In genomic region chr4:119492933-119493327, GRCm38 (mm10) we compare ENCODE assay signal across 7 mouse cellular contexts. TPM values are rescaled to one million over a fixed set of nuclear protein-coding genes. Genes with fewer than 3 reads are reported as not detected.
A peak's percentile ranks its signal among the peaks of the same experiment; 100 is the strongest.
DNase-seq lines count a peak whose midpoint lies in the region; ATAC-seq and TF ChIP-seq lines count a peak whose summit lies in the region.

No protein-coding gene starts in this region.

- no peak for DNase-seq in lung, postnatal 0 days (ENCODE audit: low spot score)
- no peak for DNase-seq in lung, postnatal 4 days
- no peak for DNase-seq in forebrain, embryonic 14.5 days (ENCODE audit: low spot score)
- no peak for DNase-seq in thymus, postnatal 0 days (ENCODE audit: low spot score)
- no peak for DNase-seq in frontal cortex, postnatal 14 days (ENCODE audit: low spot score in 2 of 2)

- no peak overlapping the region for H3K27ac ChIP-seq in lung, postnatal 0 days (ENCODE audit: low read length)
- H3K27ac ChIP-seq in forebrain, embryonic 14.5 days (ENCODE audit: low read depth, low read length), result no peak overlapping the region
- H3K27ac ChIP-seq in limb, embryonic 13.5 days, result no peak overlapping the region
- no peak overlapping the region for H3K27ac ChIP-seq in stomach, embryonic 15.5 days

- no peak for ATAC-seq in lung, postnatal 0 days
- peak; percentile 47 for ATAC-seq in forebrain, embryonic 14.5 days
- no peak for ATAC-seq in limb, embryonic 13.5 days (ENCODE audit: low FRiP score, low read depth)
- no peak for ATAC-seq in stomach, embryonic 15.5 days (ENCODE audit: insufficient read depth, low FRiP score, low read depth)

- no peaks in the 10 kb centered on the region for H3K9me3 ChIP-seq in lung, postnatal 0 days (ENCODE audit: low read length)
- H3K9me3 ChIP-seq in forebrain, embryonic 14.5 days (replicated peaks; ENCODE audit: control insufficient read depth, low read length), result no peaks in the 10 kb centered on the region
- no peaks in the 10 kb centered on the region for H3K9me3 ChIP-seq in limb, embryonic 13.5 days
- H3K9me3 ChIP-seq in stomach, embryonic 15.5 days, result no peaks in the 10 kb centered on the region

- peak overlapping the region; percentile 49; the same call in 1 of the 2 replicates for H3K4me3 ChIP-seq in lung, postnatal 0 days (ENCODE audit: low read depth, low read length)
- peak overlapping the region; percentile 61 for H3K4me3 ChIP-seq in forebrain, embryonic 14.5 days (ENCODE audit: low read depth, low read length)
- H3K4me3 ChIP-seq in limb, embryonic 13.5 days, result peak overlapping the region; percentile 61
- peak overlapping the region; percentile 59 for H3K4me3 ChIP-seq in stomach, embryonic 15.5 days (replicated peaks)

- H3K9ac ChIP-seq in lung, postnatal 0 days (replicated peaks; ENCODE audit: low read depth), result no peak overlapping the region
- peak overlapping the region; percentile 76 for H3K9ac ChIP-seq in forebrain, embryonic 14.5 days (ENCODE audit: low read length)
- peak overlapping the region; percentile 62; the same call in 1 of the 2 replicates for H3K9ac ChIP-seq in limb, embryonic 13.5 days
- no peak overlapping the region for H3K9ac ChIP-seq in stomach, embryonic 15.5 days

- no peaks in the 10 kb centered on the region for H3K36me3 ChIP-seq in lung, postnatal 0 days (ENCODE audit: insufficient read depth, low read length)
- H3K36me3 ChIP-seq in forebrain, embryonic 14.5 days (ENCODE audit: control insufficient read depth, insufficient read depth, low read length), result no peaks in the 10 kb centered on the region
- H3K36me3 ChIP-seq in limb, embryonic 13.5 days, result no peaks in the 10 kb centered on the region
- no peaks in the 10 kb centered on the region for H3K36me3 ChIP-seq in stomach, embryonic 15.5 days

- H3K4me2 ChIP-seq in lung, postnatal 0 days (replicated peaks; ENCODE audit: low read depth, low read length), result peak overlapping the region; percentile 83
- peak overlapping the region; percentile 79 for H3K4me2 ChIP-seq in forebrain, embryonic 14.5 days (ENCODE audit: low read length)
- H3K4me2 ChIP-seq in limb, embryonic 13.5 days (replicated peaks), result peak overlapping the region; percentile 84
- peak overlapping the region; percentile 94 for H3K4me2 ChIP-seq in stomach, embryonic 15.5 days

- WGBS in lung, postnatal 0 days, result 40% methylated on average over 10 of the region's 10 CpGs
- WGBS in forebrain, embryonic 14.5 days, result 41% methylated on average over 10 of the region's 10 CpGs
- 35% methylated on average over 10 of the region's 10 CpGs for WGBS in limb, embryonic 13.5 days
- 34% methylated on average over 10 of the region's 10 CpGs for WGBS in stomach, embryonic 15.5 days

- H3K27me3 ChIP-seq in lung, postnatal 0 days (replicated peaks; ENCODE audit: insufficient read depth, low read length), result peaks cover 8% of the 10 kb centered on the region
- no peaks in the 10 kb centered on the region for H3K27me3 ChIP-seq in forebrain, embryonic 14.5 days (replicated peaks; ENCODE audit: control insufficient read depth, insufficient read depth, low read length)
- H3K27me3 ChIP-seq in limb, embryonic 13.5 days, result peaks cover 38% of the 10 kb centered on the region
- peaks cover 22% of the 10 kb centered on the region for H3K27me3 ChIP-seq in stomach, embryonic 15.5 days (replicated peaks)

- TF ChIP-seq CTCF in lung, postnatal 0 days (IDR thresholded peaks at IDR 0.05), result no peak

- no peaks in the 10 kb centered on the region for H3K4me1 ChIP-seq in lung, postnatal 0 days (ENCODE audit: insufficient read depth, low read depth, low read length)
- 0 out of 2 replicates have a peak, but pooled peaks cover 6% of the 10 kb centered on the region for H3K4me1 ChIP-seq in forebrain, embryonic 14.5 days (ENCODE audit: control insufficient read depth, insufficient read depth, low read length)
- peaks cover 3% of the 10 kb centered on the region; the same call in 1 of the 2 replicates for H3K4me1 ChIP-seq in limb, embryonic 13.5 days
- H3K4me1 ChIP-seq in stomach, embryonic 15.5 days, result no peaks in the 10 kb centered on the region

- TF ChIP-seq EP300 in lung, postnatal 0 days (IDR thresholded peaks at IDR 0.05), result no peak

RNA-seq across cellular contexts. Expression of gene Rimkla, which starts 0.5 kb away (rescaled TPM):
- 0.30 and 0.31 TPM in 2 replicates for polyA plus RNA-seq in lung, postnatal 0 days (2015; fragmentation: Nextera tagmentation; extraction: Ambion mirVana)
- 17.7 and 22.3 TPM in 2 replicates for polyA plus RNA-seq in forebrain, embryonic 14.5 days (2014; fragmentation: Nextera tagmentation; extraction: Ambion mirVana)
- polyA plus RNA-seq in limb, embryonic 13.5 days (2015; fragmentation: Nextera tagmentation; extraction: Ambion mirVana), result 0.96 and 1.2 TPM in 2 replicates
- polyA plus RNA-seq in stomach, embryonic 15.5 days (2015; fragmentation: Nextera tagmentation; extraction: Ambion mirVana), result 0.82 and 0.92 TPM in 2 replicates
- 0.21 and 0.25 TPM in 2 replicates for polyA plus RNA-seq in thymus, postnatal 0 days (2015; fragmentation: Nextera tagmentation; extraction: Ambion mirVana)

RNA-seq across cellular contexts. Expression of gene Foxj3, which starts 43.9 kb away (rescaled TPM):
- 10.1 and 11.6 TPM in 2 replicates for polyA plus RNA-seq in lung, postnatal 0 days (2015; fragmentation: Nextera tagmentation; extraction: Ambion mirVana)
- polyA plus RNA-seq in forebrain, embryonic 14.5 days (2014; fragmentation: Nextera tagmentation; extraction: Ambion mirVana), result 19.8 and 25.0 TPM in 2 replicates
- 25.1 and 26.9 TPM in 2 replicates for polyA plus RNA-seq in limb, embryonic 13.5 days (2015; fragmentation: Nextera tagmentation; extraction: Ambion mirVana)
- polyA plus RNA-seq in stomach, embryonic 15.5 days (2015; fragmentation: Nextera tagmentation; extraction: Ambion mirVana), result 18.2 and 23.6 TPM in 2 replicates
- polyA plus RNA-seq in thymus, postnatal 0 days (2015; fragmentation: Nextera tagmentation; extraction: Ambion mirVana), result 11.4 and 13.5 TPM in 2 replicates

RNA-seq across cellular contexts. Expression of gene Frg2f1, which starts 46.4 kb away (rescaled TPM):
- polyA plus RNA-seq in lung, postnatal 0 days (2015; fragmentation: Nextera tagmentation; extraction: Ambion mirVana), result 5.9 TPM in 2 replicates
- 4.2 and 6.5 TPM in 2 replicates for polyA plus RNA-seq in forebrain, embryonic 14.5 days (2014; fragmentation: Nextera tagmentation; extraction: Ambion mirVana)
- polyA plus RNA-seq in limb, embryonic 13.5 days (2015; fragmentation: Nextera tagmentation; extraction: Ambion mirVana), result 4.9 and 5.8 TPM in 2 replicates
- 2.9 and 3.2 TPM in 2 replicates for polyA plus RNA-seq in stomach, embryonic 15.5 days (2015; fragmentation: Nextera tagmentation; extraction: Ambion mirVana)
- polyA plus RNA-seq in thymus, postnatal 0 days (2015; fragmentation: Nextera tagmentation; extraction: Ambion mirVana), result 3.1 and 4.2 TPM in 2 replicates

Comparison
In these comparisons a context has a peak if more than half of its experiments do, and no peak if none do; other contexts are left out.
1. H3K9ac ChIP-seq: peak in forebrain, embryonic 14.5 days (single experiment) and limb, embryonic 13.5 days (single experiment); none in lung, postnatal 0 days (single experiment) and stomach, embryonic 15.5 days (single experiment).
2. Peak in every context shown above with its lines, with median percentiles within 50 percentile points of each other: H3K4me2 ChIP-seq and H3K4me3 ChIP-seq.